Mouse (Mus musculus) mouse embryonic stem cell (cell line): ENCODE measurements around the gene Cacnb1.

Experiments used
- in situ Hi-C, 2 experiments: fragments of 300-500 bp; cut with MboI; formaldehyde crosslinking; loops; 1 replicate in 1 of 2; 3 replicates in 1 of 2; pipeline ENCODE4 v1.14.3; 2019 to 2020; ENCODE audit warnings: low sequenced_read_pairs in 2 of 2, low pct_unique_long_range_greater_than_20kb in 1 of 2, mixed read lengths in 1 of 2; ENCODE audit not compliant: unreplicated experiment in 1 of 2

Cacnb1 gene

DNA sequence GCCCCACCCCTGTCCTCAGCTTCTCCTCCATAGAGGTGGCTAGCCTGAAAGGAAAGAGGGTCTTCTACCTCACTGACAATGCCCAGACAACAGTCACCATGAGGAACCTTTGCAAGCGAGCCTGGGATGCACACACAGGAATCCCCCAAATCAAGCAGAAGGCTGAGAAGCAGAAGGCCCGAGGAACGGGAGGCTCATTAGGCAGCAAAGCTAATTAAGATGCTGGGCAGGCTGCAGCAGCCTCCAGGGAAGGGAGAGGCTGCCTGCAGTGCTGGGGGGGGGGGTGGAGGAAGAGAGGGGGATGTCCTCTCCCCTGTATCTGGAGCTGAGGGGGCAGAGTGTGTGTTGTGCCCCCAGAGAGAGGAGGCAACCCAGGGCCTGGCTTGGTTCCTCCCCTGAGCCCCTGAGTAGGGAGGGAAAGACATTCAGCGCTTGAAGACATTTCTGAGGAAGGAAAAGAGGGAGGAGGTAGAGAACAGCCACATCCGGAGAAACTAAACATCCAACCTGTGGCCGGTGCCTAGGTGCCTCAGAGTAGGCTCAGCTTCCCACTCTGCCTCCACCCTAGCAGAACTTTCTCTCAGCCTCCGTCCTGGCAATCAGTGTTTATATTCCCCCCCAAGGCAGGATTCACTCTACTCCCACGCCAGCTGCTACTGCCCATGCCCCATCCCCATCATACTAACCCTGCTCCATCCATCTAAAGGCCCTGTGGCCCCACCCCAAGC lies 2.8 kb downstream of the Cacnb1 start:
- in situ Hi-C loops, result no loop called here

DNA sequence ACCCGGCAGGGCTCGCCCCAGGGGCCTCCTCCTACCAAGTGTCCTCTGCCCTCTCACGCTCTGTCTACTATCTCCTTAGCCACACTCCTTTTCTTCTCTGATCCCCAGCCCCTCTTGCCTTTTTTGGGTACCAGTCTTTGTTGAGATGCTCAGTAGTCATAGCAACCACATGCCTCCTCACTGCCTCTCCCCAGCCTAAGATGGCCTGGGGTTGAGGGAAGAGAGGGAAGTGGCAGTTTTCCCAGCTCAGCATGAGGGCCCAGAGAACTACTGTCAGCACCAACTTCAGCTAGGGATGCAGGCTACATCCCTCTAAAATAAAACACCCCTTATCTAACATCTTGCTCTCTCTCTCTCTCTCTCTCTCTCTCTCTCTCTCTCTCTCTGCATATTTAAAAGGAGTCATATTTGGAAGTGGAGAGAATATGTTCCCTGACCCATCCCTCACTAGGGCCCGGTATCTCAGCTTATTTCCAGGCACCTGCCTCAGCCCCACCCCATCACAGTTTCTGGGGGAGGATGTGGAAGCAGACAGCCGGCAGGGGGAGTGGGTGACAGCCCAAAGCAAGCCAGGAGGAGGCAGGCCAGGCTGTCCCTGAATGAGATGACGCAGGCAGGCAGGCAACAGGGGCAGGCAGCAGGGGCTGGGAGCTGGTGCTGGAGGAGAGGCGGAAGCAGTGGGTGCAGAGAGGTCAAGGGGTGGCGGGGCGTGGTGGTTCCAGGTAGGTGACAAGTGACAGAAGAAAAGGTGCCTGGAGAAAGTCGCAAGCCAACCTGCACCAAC lies 3.8 kb downstream of the Cacnb1 start:
- in situ Hi-C loops, result no loop called here

DNA sequence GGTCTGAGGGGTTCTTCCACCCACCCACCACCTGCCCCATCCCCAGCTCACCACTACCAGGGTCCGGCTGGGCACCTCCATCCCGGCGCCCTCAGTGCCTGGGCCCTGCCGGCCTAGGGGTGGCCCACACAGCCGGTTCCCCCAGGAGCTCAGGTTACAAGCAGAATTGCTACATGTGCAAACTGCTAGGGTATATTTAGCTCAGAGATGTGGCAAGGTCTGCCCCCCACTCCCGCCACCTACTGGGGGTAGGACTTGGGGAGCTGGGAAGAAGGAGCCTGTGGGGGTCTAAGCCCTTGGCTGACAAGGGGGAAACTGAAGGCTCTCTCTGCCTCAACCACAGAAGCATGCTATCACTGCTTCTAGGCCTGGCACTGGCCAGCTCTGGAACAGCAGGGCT lies 4.6 kb downstream of the Cacnb1 start:
- in situ Hi-C loops, result no loop called here

DNA sequence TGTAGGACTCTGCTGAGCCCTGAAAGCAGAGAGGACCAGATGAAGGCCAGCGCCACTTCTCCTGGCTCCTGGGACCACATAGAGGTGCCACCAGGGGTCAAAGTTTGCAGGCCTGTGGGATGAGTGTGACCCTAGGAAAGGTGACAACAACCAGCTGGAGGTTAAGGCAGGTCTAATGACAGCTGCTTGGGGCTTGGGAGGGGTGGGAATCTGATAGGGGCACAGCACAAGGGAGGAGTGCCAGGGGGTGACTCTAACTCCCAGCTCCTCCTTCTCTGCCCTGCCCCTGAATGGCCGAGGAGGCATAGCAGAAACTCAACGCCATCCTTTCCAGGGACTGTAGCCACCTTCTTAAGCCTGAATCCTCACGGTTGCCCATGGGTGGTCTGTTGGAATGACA lies 6.0 kb downstream of the Cacnb1 start:
- in situ Hi-C loops, result no loop called here

DNA sequence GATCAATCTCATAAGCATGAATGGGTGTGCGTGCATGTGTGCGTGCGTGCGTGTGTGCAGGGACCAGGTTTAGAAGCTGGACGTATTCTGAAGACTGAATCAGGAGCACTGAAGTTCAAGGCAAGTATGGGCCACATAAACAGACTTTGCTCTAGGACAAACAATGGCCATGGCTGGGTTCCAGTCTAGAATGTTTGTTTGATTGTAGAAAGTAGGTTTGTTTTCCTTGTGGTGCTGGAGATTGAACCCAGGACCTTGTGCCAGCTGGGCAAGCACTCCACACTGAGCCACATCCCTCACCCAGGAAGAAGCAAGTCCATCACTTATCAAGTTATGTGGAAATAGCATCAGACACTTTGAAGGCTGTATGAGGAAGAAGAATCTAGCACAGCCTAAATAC lies 6.7 kb downstream of the Cacnb1 start:
- in situ Hi-C loops, result no loop called here

- in situ Hi-C loops, result no loop called here
Measured at GRCm38 (mm10) chr11:98012831-98013230, 10.0 kb downstream of the Cacnb1 start.

DNA sequence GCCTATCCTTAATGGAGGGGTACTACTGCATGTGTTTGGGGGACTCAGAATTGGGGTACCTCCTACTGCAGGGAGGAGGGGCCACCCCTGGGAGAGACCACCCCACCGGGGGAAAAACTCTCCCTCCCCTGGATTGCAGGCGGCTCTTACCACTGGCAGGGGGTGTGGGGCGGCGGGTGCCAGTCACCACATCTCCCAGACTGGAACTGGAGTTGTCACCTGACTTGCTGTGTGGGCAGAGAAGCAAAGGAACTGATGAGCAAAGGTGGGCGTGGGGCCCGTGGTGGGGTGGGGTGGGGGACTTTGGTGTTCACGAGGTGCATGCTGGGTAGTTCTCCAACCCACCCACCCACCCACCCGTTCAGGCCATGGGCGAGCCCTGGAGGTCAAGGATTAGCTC lies 11.1 kb downstream of the Cacnb1 start:
- in situ Hi-C loops, result no loop called here

DNA sequence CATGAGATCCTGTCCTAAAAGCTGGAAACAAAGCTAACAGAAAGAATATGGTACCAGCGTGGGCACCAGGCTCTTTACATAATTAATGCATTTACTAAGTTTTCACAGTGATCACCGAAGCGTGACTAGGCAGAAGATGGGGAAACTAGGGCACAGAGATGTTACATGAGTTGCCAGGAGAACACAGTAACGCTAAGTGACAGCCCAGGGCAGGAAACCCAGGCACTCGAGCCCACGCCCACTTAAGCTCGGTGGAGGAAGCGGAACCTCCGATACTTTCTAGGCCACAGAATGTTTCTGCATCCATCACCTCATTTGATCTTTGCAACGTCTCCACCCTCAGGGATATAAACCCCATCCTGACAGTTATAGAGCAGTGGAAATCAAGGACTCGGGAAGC lies 14.7 kb downstream of the Cacnb1 start:
- in situ Hi-C loops, result no loop called here

DNA sequence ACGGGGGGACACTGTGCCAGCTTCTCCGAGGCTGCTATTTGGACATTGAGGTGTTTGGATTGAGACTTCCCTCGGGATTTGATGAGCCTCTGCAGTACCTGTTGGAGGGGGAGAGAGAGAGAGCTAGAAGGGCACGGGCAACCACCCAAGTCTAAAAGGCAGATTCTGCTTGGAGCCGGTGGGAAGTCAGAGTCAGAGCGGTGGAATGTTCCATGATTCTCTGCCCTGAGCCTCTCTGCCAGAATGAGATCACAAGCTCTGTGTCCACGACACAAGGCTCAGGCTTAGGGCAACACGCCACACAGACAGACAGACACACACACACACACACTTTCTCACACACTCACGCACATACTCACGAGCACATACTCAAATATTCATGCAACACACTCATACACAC lies 17.1 kb downstream of the Cacnb1 start:
- in situ Hi-C loops, result no loop called here

- in situ Hi-C loops, result no loop called here
Measured at GRCm38 (mm10) chr11:98005076-98005475, 17.8 kb downstream of the Cacnb1 start.

DNA sequence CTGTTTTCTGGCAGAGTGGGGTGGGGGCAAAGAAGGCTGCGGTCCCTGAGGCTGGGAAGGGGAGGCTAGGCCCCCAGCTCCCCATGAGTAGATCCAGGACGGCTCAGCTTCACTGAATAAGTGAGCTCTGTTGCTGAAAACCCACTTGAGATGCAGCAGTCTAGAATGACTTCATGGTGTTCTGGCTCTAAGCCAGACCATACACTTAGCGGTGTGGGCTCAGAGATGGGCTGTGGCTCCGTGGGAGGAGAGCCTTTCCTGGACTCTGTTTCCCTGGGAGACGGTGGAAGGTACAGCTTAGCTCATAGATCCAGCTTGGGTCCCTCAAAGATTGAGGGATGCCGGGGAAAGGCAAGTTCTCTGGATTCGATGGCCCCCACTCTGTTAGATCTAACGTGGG lies 18.7 kb downstream of the Cacnb1 start:
- in situ Hi-C loops, result no loop called here

DNA sequence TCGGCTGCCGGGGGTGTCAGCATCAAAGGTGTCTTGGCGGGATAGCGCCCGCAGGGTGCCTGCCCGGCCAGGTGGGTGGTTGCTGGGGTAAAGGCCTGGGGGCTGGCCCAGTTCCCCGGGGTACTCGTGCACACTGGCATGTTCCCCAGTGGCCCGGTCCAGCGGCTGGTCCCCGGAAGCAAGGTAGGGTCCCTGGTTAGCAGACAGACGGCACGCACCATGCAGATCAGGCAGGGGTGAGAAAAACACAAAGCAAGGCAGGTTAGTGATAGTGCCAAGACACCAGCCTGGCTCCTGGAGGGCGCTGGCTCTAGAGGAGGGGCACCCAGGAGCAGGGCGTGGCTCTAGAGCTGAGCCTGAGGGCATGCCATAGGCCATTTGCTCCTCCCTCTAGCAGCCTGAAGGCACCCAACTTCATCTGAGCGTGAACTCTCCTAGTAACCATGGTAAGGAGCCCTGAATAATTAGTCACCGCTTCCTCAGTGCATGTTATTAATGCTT lies 19.6 kb downstream of the Cacnb1 start:
- in situ Hi-C loops, result no loop called here

GRCm38 (mm10) chr11:98002627-98003026 lies 20.2 kb downstream of the Cacnb1 start:
- in situ Hi-C loops, result no loop called here

- in situ Hi-C loops, result no loop called here
Measured at GRCm38 (mm10) chr11:98001986-98002385, 20.8 kb downstream of the Cacnb1 start.

- in situ Hi-C loops, result no loop called here
Measured at GRCm38 (mm10) chr11:98001351-98001824, 21.4 kb downstream of the Cacnb1 start.

- in situ Hi-C loops, result no loop called here
Measured at GRCm38 (mm10) chr11:98000378-98001140, 22.3 kb downstream of the Cacnb1 start.

- in situ Hi-C loops, result no loop called here
Measured at GRCm38 (mm10) chr11:97999748-98000147, 23.1 kb downstream of the Cacnb1 start.

DNA sequence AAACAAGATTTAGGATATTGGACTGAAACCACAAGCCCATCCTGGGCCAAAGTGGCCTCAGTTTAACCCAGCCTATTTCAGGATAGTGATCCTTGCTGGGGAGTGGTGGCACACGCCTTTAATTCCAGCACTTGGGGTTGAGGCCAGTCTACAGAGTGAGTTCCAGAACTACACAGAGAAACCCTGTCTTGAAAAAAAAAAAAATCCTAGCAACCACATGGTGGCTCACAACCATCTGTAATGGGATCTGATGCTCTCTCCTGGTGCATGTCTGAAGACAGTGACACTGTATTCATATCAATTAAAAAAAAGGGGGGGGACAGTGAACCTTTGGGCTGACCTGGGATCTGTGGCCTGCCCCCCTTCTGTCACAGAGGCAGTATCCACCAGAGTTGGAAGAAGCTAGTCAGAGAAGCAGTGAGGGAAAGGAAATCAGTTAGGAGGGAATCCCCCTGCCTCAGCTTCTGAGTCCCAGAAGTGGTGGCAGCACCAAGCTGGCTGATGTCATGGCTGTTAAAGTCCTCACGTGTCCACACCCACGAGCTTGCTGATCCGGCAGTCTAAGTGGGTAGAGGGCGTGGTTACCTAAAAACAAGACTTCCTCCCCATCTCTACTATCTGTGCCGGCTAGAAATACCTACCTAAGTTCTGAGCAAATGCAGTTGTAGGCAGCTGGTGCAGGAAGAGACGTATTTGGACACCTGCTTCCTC lies 23.8 kb downstream of the Cacnb1 start:
- in situ Hi-C loops, result no loop called here
